Mouse (Mus musculus): ENCODE results near the gene Pogk.

GRCm38 (mm10) chr1:166345602-166346001, 64.1 kb downstream of the Pogk start:
- TF ChIP-seq CTCF (IDR thresholded peaks at IDR 0.05; ENCODE audit: extremely low read depth, insufficient read depth, insufficient read length, insufficient replicate concordance): no peak
- TF ChIP-seq POLR2A (IDR thresholded peaks at IDR 0.05; ENCODE audit: low read depth, low read length): no peak

Data from spleen, adult 2 months (tissue).